Mouse (Mus musculus) megakaryocyte, embryonic 14.5 days (primary cell): ENCODE measurements around the gene Nat10.

Experiments used
- FLI1 ChIP-seq: IDR thresholded peaks from 2 replicates; pipeline ENCODE4 v1.6.1; 2012; ENCODE audit warnings: low read length, inconsistent platforms, mixed read lengths
- GATA1 ChIP-seq: IDR thresholded peaks from 3 replicates; pipeline ENCODE4 v1.6.1; 2012; ENCODE audit warnings: mixed read lengths, low read length, inconsistent platforms, borderline replicate concordance

- TF ChIP-seq FLI1 (no peak), GATA1 (no peak)
Observed at GRCm38 (mm10) chr2:103718594-103719291, 42.3 kb downstream of the Nat10 start.
